Mouse (Mus musculus): ENCODE results near the gene Gabrb1. TPM values are rescaled to one million over a fixed set of nuclear protein-coding genes. Genes with fewer than 3 reads are reported as not detected.

Gabrb1 gene
- total RNA-seq (2021) = not detected
- long read RNA-seq, experiment 1 = 0 reads
- long read RNA-seq, experiment 2 = 0 reads

DNA sequence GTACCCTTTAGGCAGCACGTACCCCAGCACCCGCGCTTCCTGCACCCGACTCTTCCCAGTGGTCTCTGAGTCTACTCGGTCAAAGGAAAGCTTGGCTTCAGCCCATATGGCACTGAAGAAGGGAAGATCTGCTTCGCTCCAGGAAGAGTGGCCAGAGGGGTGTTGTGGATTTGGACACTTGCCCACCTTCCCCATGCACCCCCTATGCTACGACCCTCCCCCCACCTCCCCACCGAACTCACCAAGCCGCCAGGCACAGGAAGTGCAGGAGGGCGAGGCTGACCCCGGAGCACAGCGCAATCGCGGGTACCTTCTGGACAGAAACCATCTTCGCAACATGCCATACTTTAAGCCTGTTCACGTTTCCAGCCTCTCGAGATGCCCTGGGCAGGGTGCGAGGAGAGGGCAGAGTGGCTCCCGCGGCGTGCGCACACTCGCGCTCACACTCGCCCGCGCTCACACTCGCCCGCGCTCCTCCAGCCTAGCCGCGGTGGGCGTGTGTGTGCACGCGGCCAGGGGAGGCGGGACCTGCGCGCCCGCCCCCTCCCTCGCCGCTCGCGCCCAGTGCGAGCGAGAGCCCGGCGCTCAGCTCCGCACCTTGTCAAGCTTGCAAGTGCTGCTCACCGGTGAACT lies at the start of gene Gabrb1:
Gabrb1 (plus strand) TSS at position 632 of the 633 bp plus-strand sequence.
- no peak for DNase-seq

- DNase-seq = no peak
These were observed 49.2 kb upstream of the Gabrb1 start for GRCm38 (mm10) chr5:71608735-71609134.

- no peak for DNase-seq
These were observed 43.6 kb upstream of the Gabrb1 start for GRCm38 (mm10) chr5:71614311-71614710.

DNA sequence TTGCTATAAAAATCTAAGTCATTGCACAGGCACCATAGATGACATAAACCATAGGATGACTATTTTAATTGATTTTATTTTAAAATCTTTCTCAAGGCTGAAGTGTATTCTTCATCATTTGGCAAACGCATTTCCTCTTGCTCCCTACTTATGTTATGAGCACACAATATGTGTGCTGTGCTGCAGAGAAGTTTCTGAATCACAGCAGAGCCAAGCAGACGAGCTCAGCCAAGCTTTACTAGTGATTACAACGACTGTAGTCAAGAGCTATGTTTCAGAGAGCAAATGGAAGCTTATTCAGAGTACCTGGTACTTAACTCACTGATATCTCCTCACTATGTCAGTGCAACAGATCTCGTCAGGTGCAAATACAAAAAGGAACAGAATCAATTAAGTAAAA lies 41.2 kb upstream of the Gabrb1 start:
- no peak for DNase-seq

- DNase-seq = no peak
These were observed 30.1 kb upstream of the Gabrb1 start for GRCm38 (mm10) chr5:71627820-71628219.

DNA sequence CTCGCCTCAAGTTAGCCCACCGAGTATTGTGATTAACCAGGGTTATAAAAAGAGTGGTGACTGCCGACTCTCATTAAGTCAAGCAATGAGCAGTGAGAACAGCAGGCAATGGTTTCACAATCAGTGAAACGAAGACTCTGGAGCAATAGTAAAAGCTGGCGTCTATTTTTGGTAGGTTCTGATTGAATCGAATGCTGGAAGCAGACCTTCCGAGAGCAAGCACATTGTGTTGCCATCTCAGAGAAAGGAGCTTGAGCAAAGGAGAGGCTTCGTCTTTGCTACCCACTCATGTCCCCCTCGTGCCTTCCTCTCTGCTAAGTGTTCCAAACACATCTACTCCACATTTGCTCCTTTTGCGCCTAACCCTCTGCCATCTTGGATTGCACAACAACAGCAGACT lies 18.1 kb upstream of the Gabrb1 start:
- no peak for DNase-seq

GRCm38 (mm10) chr5:71648108-71648507 lies 9.8 kb upstream of the Gabrb1 start:
- no peak for DNase-seq

DNA sequence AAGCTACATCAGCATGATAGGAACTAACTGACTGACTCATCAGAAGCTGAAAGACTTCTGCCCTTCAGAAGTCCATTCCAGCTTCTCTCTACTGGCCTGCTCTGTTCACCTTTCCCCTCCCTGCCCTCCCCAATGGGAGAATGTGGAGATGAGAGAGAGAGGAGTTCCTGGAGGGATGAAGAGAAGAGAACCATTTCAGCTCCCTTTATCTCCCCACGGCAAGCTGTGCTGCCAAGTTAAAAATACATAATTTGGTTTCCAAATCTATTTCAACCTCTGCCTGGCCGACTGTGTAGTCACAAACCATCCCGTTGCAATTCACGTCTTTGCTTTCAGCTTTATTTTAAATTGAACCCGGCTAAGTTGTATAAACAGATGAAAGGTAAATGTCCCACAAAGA lies 3.9 kb upstream of the Gabrb1 start:
- DNase-seq = no peak

DNA sequence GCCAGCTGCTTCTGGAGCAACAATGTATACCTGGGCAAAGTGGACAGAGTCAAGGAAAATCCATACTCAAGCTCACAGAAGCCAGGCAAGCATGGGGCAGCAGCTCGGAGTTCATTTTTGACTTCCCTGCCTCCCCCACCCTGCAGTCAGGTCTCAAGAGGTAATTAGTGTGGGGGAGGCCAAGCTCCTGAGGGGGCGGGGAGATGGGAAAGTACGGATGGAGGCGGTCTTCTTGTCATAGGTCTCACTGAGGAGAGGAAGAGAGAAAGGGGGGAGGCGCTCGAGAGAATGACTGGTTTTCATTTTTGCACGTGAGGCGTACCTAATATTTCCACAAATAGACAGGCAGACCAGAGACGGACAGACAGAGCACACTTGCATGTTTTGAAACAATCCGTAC lies 1.1 kb upstream of the Gabrb1 start:
- no peak for DNase-seq

- DNase-seq = no peak
These were observed 193 bp downstream of the Gabrb1 start, which contains the start of gene Gabra4 for GRCm38 (mm10) chr5:71658115-71658497. Gabra4 (minus strand) TSS chr5:71658308.

DNA sequence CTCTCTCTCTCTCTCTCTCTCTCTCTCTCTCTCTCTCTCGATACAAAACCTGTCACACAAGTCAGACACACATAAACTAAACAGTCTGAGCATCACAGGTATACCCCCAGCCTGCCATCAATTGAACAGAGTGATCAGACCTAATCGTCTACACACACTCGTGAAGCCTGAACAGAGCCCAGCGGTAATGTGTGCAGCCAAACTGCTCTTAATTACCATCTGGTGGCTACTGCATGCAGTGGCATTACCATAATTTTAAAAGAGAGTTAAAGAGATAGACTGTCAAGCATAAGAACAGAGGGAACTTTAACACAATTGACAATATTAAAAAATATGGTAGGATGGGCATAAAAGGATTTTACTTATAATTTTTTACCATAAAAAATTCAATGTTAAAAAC lies 7.7 kb downstream of the Gabrb1 start:
- no peak for DNase-seq

DNA sequence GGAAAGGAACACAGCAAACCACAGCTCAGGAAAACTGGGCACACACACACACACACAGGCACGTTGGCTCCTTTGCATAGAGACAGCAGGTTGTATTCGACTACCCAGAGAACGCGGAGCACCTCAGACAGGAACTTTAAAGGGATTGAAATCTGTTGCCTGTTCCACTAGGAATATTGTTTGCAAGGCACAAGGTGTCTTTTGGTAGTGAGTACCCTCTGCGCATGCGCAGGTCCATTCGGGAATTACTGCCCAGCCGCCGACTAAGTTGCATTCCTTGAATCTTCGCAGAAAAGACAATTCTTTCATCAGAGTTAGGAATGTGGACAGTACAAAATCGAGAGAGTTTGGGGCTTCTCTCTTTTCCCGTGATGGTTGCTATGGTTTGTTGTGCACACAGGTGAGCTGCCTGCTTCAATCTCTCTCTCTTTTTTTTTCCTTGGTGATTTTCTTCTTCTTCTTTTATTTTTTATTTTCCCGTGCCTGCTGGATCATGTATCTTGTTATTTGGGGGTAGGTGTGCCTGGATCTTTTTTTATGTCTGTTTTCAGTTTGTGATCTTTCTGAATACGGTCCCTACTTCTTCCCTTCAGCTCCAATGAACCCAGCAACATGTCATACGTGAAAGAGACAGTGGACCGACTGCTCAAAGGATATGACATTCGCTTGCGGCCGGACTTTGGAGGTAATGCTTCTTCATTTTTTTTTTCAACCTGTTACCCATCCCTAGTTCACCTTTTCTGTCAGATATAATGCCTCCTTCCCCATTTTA lies 42.0 kb downstream of the Gabrb1 start:
- no peak for DNase-seq

DNA sequence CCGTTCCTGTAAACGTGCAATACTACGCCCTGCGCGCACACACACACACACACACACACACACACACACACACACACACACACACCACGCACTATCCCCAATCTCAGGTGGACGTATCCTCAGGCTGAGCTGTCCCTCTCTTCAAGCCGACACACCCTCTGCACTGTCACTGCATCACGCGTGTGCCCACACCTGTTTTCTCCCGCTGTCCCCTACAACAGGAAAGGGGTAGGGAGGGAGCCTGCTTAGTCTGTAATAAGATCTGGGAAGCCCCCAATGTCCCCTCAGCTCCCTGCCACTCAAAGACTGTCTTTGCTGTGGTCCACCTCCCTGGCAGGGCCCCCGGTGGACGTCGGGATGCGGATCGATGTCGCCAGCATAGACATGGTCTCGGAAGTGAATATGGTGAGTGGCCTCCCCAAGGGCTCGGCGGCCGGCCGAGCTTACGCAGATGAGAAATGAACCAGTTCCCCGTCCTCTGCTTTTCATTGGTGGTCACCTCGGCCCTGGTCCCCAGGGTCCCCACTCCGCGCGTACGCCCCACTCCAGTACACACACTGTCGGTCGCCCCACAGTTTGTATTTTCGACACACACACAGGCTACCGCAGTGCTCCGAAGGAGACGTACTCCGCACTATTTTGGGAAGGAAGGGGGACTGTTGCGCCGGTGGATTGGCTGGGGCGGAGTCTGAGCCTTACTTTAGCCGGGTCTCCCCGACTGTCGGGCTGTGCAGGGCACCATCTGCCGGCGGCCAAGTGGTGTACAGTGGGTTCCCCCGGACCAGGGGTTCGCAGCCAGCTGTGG lies 42.8 kb downstream of the Gabrb1 start:
- peak; percentile 8 for DNase-seq

GRCm38 (mm10) chr5:71701273-71701614 lies 43.3 kb downstream of the Gabrb1 start:
- no peak for DNase-seq

DNA sequence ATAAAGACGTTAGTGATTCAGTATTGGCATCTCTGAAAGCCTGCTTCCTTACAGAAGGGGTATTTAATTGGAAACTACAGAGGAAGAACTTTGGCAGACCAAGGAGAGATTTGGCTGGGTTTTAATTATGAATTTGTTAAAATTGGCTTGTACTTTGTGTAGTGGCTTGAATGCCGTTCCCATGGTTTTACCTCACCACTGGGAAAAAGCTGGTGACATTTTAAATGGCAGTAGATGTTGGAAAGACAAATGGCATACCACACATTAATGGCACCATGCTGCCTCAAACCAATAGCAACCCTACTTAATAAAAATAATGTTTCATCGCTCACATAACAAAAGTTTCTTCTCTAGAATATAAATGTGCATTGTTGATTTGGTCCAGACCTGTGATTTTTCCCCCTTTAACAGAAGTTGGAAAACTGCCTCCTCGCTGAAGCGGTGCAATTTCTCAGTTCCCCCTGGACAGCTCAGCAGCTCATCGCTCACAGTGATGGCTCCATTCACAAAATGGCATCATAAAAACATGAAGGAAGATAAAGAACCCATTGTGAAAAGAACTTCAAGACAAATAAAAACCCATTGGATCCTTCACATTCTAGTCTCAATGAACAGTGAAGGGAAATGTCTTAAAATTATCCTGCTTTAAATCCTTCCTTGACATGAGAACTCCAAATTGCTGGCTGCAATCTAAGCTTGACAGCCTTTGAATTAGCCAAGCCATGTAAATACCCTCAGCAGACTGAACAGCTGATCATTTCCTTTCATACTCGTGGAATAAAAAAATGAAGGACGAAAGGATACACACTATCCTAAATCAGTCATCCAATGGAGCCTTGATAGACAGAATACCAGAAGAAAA lies 75.2 kb downstream of the Gabrb1 start:
- DNase-seq = no peak

GRCm38 (mm10) chr5:71747411-71747810 lies 89.5 kb downstream of the Gabrb1 start:
- DNase-seq = no peak

GRCm38 (mm10) chr5:71753966-71754365 lies 96.1 kb downstream of the Gabrb1 start:
- DNase-seq = no peak

GRCm38 (mm10) chr5:71761105-71761504 lies 103.2 kb downstream of the Gabrb1 start:
- DNase-seq = no peak

- DNase-seq = no peak
These were observed 123.7 kb downstream of the Gabrb1 start for GRCm38 (mm10) chr5:71781514-71782179.

DNA sequence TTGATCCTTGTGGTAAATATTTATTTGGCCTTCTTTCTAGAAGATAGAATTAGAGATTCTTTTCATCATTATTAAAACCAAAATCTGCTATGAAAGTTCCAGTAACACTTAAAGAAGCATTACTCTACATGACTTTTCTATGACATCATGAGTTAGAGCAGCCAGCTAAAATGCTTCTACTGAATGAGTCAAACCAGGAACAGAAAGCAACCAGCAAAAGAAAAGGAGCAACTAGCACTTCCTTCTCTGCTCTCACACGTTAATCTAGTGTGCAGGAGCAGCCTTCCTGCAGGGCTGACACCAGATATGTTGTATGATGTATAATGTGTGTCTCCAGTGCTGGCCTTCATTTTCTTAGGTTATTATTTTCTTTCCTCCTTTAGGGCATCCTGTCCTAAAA lies 164.9 kb downstream of the Gabrb1 start:
- no peak for DNase-seq

DNA sequence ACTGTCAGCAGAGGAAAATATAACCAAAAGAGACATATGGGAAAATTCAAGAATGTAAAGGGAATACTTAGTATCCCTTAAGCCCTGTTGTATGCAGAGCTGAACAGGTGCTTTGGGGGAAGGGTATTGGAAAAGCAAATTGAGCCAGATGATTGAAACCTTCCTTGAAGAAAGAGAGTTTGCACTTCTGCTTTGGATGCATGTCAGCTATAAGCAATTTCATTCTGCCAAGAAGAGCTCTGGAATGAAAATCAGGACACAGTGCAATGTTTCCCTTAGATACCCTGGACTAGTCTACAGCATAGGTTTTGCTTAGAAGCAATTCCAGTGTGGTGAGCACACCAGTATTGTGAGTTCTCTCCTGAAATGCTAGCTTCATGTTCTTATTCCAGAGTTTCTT lies 170.4 kb downstream of the Gabrb1 start:
- DNase-seq = no peak

DNA sequence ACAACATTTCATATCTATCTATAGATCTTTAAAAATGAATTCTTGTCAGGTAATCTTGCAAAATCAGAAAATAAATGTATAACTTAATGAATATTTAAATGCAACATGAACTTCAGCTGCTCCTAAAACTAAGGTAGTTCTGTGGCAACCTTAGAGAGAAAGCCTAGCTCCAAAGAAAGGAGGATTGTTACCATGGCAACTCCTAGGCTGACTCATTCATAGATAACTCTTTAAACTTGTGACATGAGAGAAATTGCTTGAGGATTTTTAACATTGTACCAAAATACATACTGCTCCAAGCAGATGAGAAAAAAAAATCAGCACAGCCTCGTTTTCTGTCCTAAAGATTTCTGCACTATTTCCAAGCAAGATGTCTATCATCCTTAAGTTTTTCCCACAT lies 171.1 kb downstream of the Gabrb1 start:
- no peak for DNase-seq
